Mouse (Mus musculus): Measurements from ENCODE around the gene Mbnl3. TPM values are rescaled to one million over a fixed set of nuclear protein-coding genes. Genes with fewer than 3 reads are reported as not detected.
A peak's percentile ranks its signal among the peaks of the same experiment; 100 is the strongest.

Mbnl3 gene
- total RNA-seq, 1 experiment = 6.7 TPM

DNA sequence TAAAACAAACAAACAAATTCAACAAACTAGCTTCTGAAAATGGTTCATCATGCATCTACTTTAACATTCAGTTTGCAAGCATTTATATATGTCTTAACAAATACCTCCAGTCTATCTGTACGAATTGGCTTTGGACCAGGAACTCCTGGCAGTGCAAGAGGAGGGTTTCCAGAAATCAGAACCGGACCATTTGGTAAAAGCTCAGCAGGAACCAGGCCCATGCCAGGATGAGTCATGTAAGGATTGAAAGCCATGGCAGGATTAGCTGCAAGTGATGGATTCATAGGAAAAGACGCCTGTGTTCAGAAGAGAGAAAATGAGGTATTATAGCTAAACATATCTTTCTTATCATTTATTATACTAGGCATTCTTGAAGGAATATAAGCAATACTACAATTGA lies 75.0 kb downstream of the Mbnl3 start:
- DNase-seq (ENCODE audit: low read depth, low spot score) = no peak
- H3K9ac ChIP-seq (ENCODE audit: insufficient read depth, low read depth, low read length, poor library complexity, severe bottlenecking) = no peak overlapping the region
- no peak overlapping the region for H3K27ac ChIP-seq (ENCODE audit: insufficient read depth, low read depth, low read length, poor library complexity, severe bottlenecking)
- in situ Hi-C loops (cut with MboI; ENCODE audit: low sequenced_read_pairs in 2 of 2, unreplicated experiment in 2 of 2) = no loop called here
- H3K4me1 ChIP-seq (ENCODE audit: control insufficient read depth in 2 of 2, insufficient read depth in 2 of 2, low read length in 2 of 2, poor library complexity in 1 of 2) = no peaks in the 10 kb centered on the region
- no peak overlapping the region for H3K4me3 ChIP-seq (ENCODE audit: insufficient read depth in 1 of 2, low read depth in 1 of 2, low read length in 2 of 2, poor library complexity in 1 of 2, severe bottlenecking in 1 of 2)
- H3K36me3 ChIP-seq (ENCODE audit: control insufficient read depth, insufficient read depth, low read length, poor library complexity, severe bottlenecking) = no peaks in the 10 kb centered on the region
- H3K9me3 ChIP-seq (ENCODE audit: control insufficient read depth, insufficient read depth, low read depth, low read length) = no peaks in the 10 kb centered on the region
- TF ChIP-seq ZNF384 (IDR thresholded peaks at IDR 0.05; ENCODE audit: low read depth, low read length) = no peak
- no peak for TF ChIP-seq ZC3H11A (IDR thresholded peaks at IDR 0.05; ENCODE audit: borderline replicate concordance, low read depth, low read length)
- TF ChIP-seq MAFK (IDR thresholded peaks at IDR 0.05; ENCODE audit: insufficient read depth, low read depth, low read length) = no peak
- no peak for TF ChIP-seq CHD2 (IDR thresholded peaks at IDR 0.05; ENCODE audit: low read depth, low read length)
- TF ChIP-seq HCFC1 (IDR thresholded peaks at IDR 0.05; ENCODE audit: borderline replicate concordance, insufficient read depth, low read length) = no peak

DNA sequence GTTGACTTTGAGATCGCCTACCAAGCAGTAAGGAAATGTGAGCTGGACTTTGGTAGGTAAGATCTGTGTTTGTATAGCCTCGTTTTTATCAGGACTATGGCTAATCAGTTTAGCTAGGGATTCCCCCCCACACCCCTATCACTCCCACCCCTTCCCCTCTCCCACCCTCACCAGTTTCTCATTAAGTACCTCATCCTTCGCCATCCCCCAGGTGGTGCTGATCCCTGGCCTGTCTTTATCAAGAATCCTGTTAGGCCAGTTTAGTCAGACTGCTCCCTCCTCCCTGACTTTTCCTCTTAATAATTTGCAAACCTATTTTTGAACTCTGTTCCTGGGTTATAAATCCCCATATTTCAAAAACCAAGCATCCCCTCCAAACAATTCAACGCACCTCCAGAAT lies 103.6 kb downstream of the Mbnl3 start:
- no peak overlapping the region for H3K4me3 ChIP-seq (ENCODE audit: insufficient read depth in 1 of 2, low read depth in 1 of 2, low read length in 2 of 2, poor library complexity in 1 of 2, severe bottlenecking in 1 of 2)
- no peaks in the 10 kb centered on the region for H3K9me3 ChIP-seq (ENCODE audit: control insufficient read depth, insufficient read depth, low read depth, low read length)
- no peak overlapping the region for H3K27ac ChIP-seq (ENCODE audit: insufficient read depth, low read depth, low read length, poor library complexity, severe bottlenecking)
- no peak for DNase-seq (ENCODE audit: low read depth, low spot score)
- no peaks in the 10 kb centered on the region for H3K4me1 ChIP-seq (ENCODE audit: control insufficient read depth in 2 of 2, insufficient read depth in 2 of 2, low read length in 2 of 2, poor library complexity in 1 of 2)
- no peak overlapping the region for H3K9ac ChIP-seq (ENCODE audit: insufficient read depth, low read depth, low read length, poor library complexity, severe bottlenecking)
- TF ChIP-seq ZNF384 (IDR thresholded peaks at IDR 0.05; ENCODE audit: low read depth, low read length) = no peak
- no peak for TF ChIP-seq MAFK (IDR thresholded peaks at IDR 0.05; ENCODE audit: insufficient read depth, low read depth, low read length)
- no peak for TF ChIP-seq HCFC1 (IDR thresholded peaks at IDR 0.05; ENCODE audit: borderline replicate concordance, insufficient read depth, low read length)
- TF ChIP-seq ZC3H11A (IDR thresholded peaks at IDR 0.05; ENCODE audit: borderline replicate concordance, low read depth, low read length) = no peak
- TF ChIP-seq CHD2 (IDR thresholded peaks at IDR 0.05; ENCODE audit: low read depth, low read length) = no peak
- in situ Hi-C loops (cut with MboI; ENCODE audit: low sequenced_read_pairs in 2 of 2, unreplicated experiment in 2 of 2) = no loop called here
- H3K36me3 ChIP-seq (ENCODE audit: control insufficient read depth, insufficient read depth, low read length, poor library complexity, severe bottlenecking) = no peaks in the 10 kb centered on the region

DNA sequence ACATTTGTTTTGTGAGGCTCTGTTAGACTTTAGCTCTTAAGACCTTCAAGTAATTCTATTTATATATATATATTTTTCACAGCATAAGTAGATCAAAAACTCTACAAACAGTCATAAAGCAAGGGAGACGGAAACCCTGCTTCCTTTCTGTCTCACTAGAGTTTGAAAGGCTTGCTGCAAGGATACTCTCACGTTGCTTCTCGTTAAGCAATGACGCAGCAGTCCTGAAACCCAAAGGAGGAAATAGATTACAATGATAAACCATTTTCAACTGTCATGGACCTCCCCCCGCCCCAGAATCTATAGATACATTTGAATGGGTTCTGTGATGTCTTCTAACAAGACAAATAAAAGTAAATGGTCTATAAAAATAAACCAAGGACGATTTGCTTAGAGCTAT lies 121.4 kb downstream of the Mbnl3 start:
- in situ Hi-C loops (cut with MboI; ENCODE audit: low sequenced_read_pairs in 2 of 2, unreplicated experiment in 2 of 2) = no loop called here
- Histone ChIP-seq H3K9me3 (ENCODE audit: control insufficient read depth, insufficient read depth, low read depth, low read length) (no peaks in the 10 kb centered on the region), H3K9ac (ENCODE audit: insufficient read depth, low read depth, low read length, poor library complexity, severe bottlenecking) (no peak overlapping the region), H3K4me3 (ENCODE audit: insufficient read depth in 1 of 2, low read depth in 1 of 2, low read length in 2 of 2, poor library complexity in 1 of 2, severe bottlenecking in 1 of 2) (no peak overlapping the region), H3K4me1 (ENCODE audit: control insufficient read depth in 2 of 2, insufficient read depth in 2 of 2, low read length in 2 of 2, poor library complexity in 1 of 2) (no peaks in the 10 kb centered on the region), H3K27ac (ENCODE audit: insufficient read depth, low read depth, low read length, poor library complexity, severe bottlenecking) (no peak overlapping the region), H3K36me3 (ENCODE audit: control insufficient read depth, insufficient read depth, low read length, poor library complexity, severe bottlenecking) (no peaks in the 10 kb centered on the region)
- no peak for DNase-seq (ENCODE audit: low read depth, low spot score)
- TF ChIP-seq HCFC1 (IDR thresholded peaks at IDR 0.05; ENCODE audit: borderline replicate concordance, insufficient read depth, low read length) (no peak), ZC3H11A (IDR thresholded peaks at IDR 0.05; ENCODE audit: borderline replicate concordance, low read depth, low read length) (no peak), CHD2 (IDR thresholded peaks at IDR 0.05; ENCODE audit: low read depth, low read length) (no peak), MAFK (IDR thresholded peaks at IDR 0.05; ENCODE audit: insufficient read depth, low read depth, low read length) (no peak), ZNF384 (IDR thresholded peaks at IDR 0.05; ENCODE audit: low read depth, low read length) (no peak)

DNA sequence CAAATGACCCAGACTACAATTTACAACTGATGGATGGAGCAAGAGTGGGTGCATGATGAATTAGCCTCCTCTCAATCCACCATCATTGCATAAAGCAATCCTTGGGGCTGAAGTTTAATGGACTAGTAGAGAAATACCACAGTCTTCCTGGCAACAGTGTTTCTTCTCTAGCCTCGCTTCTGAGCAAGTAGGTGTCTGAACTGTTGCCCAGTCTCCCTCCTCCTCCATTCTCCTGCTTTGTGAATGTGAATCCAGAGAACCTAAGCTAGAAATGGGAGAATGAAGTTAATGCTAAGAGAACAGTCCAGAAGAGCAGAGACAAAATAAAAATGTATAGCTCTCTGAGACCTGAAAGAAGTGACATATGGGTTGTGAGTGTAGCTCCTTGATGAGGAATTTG lies 122.1 kb downstream of the Mbnl3 start:
- Histone ChIP-seq H3K27ac (ENCODE audit: insufficient read depth, low read depth, low read length, poor library complexity, severe bottlenecking) (no peak overlapping the region), H3K9ac (ENCODE audit: insufficient read depth, low read depth, low read length, poor library complexity, severe bottlenecking) (no peak overlapping the region), H3K36me3 (ENCODE audit: control insufficient read depth, insufficient read depth, low read length, poor library complexity, severe bottlenecking) (no peaks in the 10 kb centered on the region), H3K4me1 (ENCODE audit: control insufficient read depth in 2 of 2, insufficient read depth in 2 of 2, low read length in 2 of 2, poor library complexity in 1 of 2) (no peaks in the 10 kb centered on the region), H3K4me3 (ENCODE audit: insufficient read depth in 1 of 2, low read depth in 1 of 2, low read length in 2 of 2, poor library complexity in 1 of 2, severe bottlenecking in 1 of 2) (no peak overlapping the region), H3K9me3 (ENCODE audit: control insufficient read depth, insufficient read depth, low read depth, low read length) (no peaks in the 10 kb centered on the region)
- in situ Hi-C loops (cut with MboI; ENCODE audit: low sequenced_read_pairs in 2 of 2, unreplicated experiment in 2 of 2) = no loop called here
- DNase-seq (ENCODE audit: low read depth, low spot score) = no peak
- TF ChIP-seq ZNF384 (IDR thresholded peaks at IDR 0.05; ENCODE audit: low read depth, low read length) (no peak), ZC3H11A (IDR thresholded peaks at IDR 0.05; ENCODE audit: borderline replicate concordance, low read depth, low read length) (no peak), CHD2 (IDR thresholded peaks at IDR 0.05; ENCODE audit: low read depth, low read length) (no peak), HCFC1 (IDR thresholded peaks at IDR 0.05; ENCODE audit: borderline replicate concordance, insufficient read depth, low read length) (no peak), MAFK (IDR thresholded peaks at IDR 0.05; ENCODE audit: insufficient read depth, low read depth, low read length) (no peak)

DNA sequence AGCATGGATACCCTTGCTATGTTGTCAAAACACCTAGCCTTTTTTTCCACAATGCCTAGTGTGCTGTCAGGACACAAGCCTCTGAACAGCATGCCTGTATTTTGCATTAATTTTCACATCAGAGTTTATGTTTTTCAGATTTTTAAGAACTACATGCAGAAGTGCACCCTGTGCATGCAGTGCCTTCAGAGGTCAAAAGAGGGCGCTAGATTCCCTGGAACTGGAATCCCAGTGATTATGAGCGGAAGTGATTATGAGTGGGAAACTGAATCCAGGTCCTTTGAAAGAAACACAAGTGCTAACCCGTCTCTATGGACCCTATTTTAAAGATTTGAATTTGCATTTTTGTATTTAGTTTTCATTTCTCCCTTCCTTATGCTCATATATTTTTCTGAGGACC lies 129.6 kb downstream of the Mbnl3 start:
- in situ Hi-C loops (cut with MboI; ENCODE audit: low sequenced_read_pairs in 2 of 2, unreplicated experiment in 2 of 2) = no loop called here
- no peaks in the 10 kb centered on the region for H3K4me1 ChIP-seq (ENCODE audit: control insufficient read depth in 2 of 2, insufficient read depth in 2 of 2, low read length in 2 of 2, poor library complexity in 1 of 2)
- no peaks in the 10 kb centered on the region for H3K9me3 ChIP-seq (ENCODE audit: control insufficient read depth, insufficient read depth, low read depth, low read length)
- TF ChIP-seq MAFK (IDR thresholded peaks at IDR 0.05; ENCODE audit: insufficient read depth, low read depth, low read length) (no peak), ZC3H11A (IDR thresholded peaks at IDR 0.05; ENCODE audit: borderline replicate concordance, low read depth, low read length) (peak; percentile 26; the same call in 1 of the 2 replicates)
- no peak overlapping the region for H3K27ac ChIP-seq (ENCODE audit: insufficient read depth, low read depth, low read length, poor library complexity, severe bottlenecking)
- H3K9ac ChIP-seq (ENCODE audit: insufficient read depth, low read depth, low read length, poor library complexity, severe bottlenecking) = no peak overlapping the region
- no peaks in the 10 kb centered on the region for H3K36me3 ChIP-seq (ENCODE audit: control insufficient read depth, insufficient read depth, low read length, poor library complexity, severe bottlenecking)
- H3K4me3 ChIP-seq (ENCODE audit: insufficient read depth in 1 of 2, low read depth in 1 of 2, low read length in 2 of 2, poor library complexity in 1 of 2, severe bottlenecking in 1 of 2) = no peak overlapping the region
- DNase-seq (ENCODE audit: low read depth, low spot score) = no peak

Other genes starting within 250 kb of the Mbnl3 start
- 9.0 and 13.8 TPM in 2 replicates for gene Rap2c, start 188.5 kb downstream of the Mbnl3 start, total RNA-seq (2012; rRNA removed)

All from ES-E14 (cell line).